ENCODE assay signal across 8 mouse cellular contexts in genomic region chr12:8969828-8970227, GRCm38 (mm10). TPM values are rescaled to one million over a fixed set of nuclear protein-coding genes. Genes with fewer than 3 reads are reported as not detected.
DNase-seq lines count a peak whose midpoint lies in the region; ATAC-seq and TF ChIP-seq lines count a peak whose summit lies in the region.

No protein-coding gene starts in this region.

- DNase-seq in 3134 (ENCODE audit: extremely low read depth, insufficient read length, low spot score) = peak; percentile 84
- peak; percentile 56 to 71 for DNase-seq in adrenal gland, postnatal 36 days
- peak; percentile 57 for DNase-seq in heart, adult 8-10 months (ENCODE audit: low spot score)
- peak; percentile 86 for DNase-seq in kidney, postnatal 0 days (ENCODE audit: low spot score)
- peak; percentile 64 for DNase-seq in retina, postnatal 1 day
- DNase-seq in liver = no peak
- DNase-seq in liver, postnatal 0 days = no peak
- DNase-seq in cerebellum, postnatal 14 days = no peak

- no peak overlapping the region for H3K27ac ChIP-seq in kidney, postnatal 0 days
- H3K27ac ChIP-seq in liver, postnatal 0 days (ENCODE audit: low read depth) = no peak overlapping the region

- H3K9ac ChIP-seq in kidney, postnatal 0 days (ENCODE audit: low read depth, low read length) = no peak overlapping the region
- H3K9ac ChIP-seq in liver, postnatal 0 days (replicated peaks) = no peak overlapping the region

- 9% methylated on average over 9 of the region's 9 CpGs for WGBS in kidney, postnatal 0 days
- WGBS in liver, postnatal 0 days (ENCODE audit: insufficient replicate concordance) = 19% methylated on average over 9 of the region's 9 CpGs

- no peak overlapping the region for H3K4me2 ChIP-seq in kidney, postnatal 0 days (ENCODE audit: low read length)
- H3K4me2 ChIP-seq in liver, postnatal 0 days (ENCODE audit: low read depth, low read length) = no peak overlapping the region

- no peaks in the 10 kb centered on the region for H3K27me3 ChIP-seq in kidney, postnatal 0 days (ENCODE audit: insufficient read depth, low read length)
- H3K27me3 ChIP-seq in liver, postnatal 0 days (ENCODE audit: insufficient read depth, low read length) = no peaks in the 10 kb centered on the region

- no peak for TF ChIP-seq CTCF in kidney, postnatal 0 days (IDR thresholded peaks at IDR 0.05; ENCODE audit: low read depth)
- TF ChIP-seq CTCF in liver, postnatal 0 days (IDR thresholded peaks at IDR 0.05; ENCODE audit: low read depth) = no peak

- H3K36me3 ChIP-seq in kidney, postnatal 0 days (ENCODE audit: insufficient read depth, low read length) = no peaks in the 10 kb centered on the region
- H3K36me3 ChIP-seq in liver, postnatal 0 days (replicated peaks; ENCODE audit: insufficient read depth, low read length) = no peaks in the 10 kb centered on the region

- no peak for TF ChIP-seq EP300 in liver, postnatal 0 days (IDR thresholded peaks at IDR 0.05; ENCODE audit: low read depth)

- peaks cover 5% of the 10 kb centered on the region; the same call in 1 of the 2 replicates for H3K4me1 ChIP-seq in kidney, postnatal 0 days (replicated peaks; ENCODE audit: insufficient read depth, low read length)
- peaks cover 8% of the 10 kb centered on the region for H3K4me1 ChIP-seq in liver, postnatal 0 days (ENCODE audit: insufficient read depth)

- H3K9me3 ChIP-seq in kidney, postnatal 0 days (replicated peaks; ENCODE audit: low read length) = no peaks in the 10 kb centered on the region
- H3K9me3 ChIP-seq in liver, postnatal 0 days (ENCODE audit: low read length) = no peaks in the 10 kb centered on the region

- H3K4me3 ChIP-seq in kidney, postnatal 0 days (replicated peaks; ENCODE audit: low read depth, low read length) = no peak overlapping the region
- H3K4me3 ChIP-seq in liver, postnatal 0 days (ENCODE audit: low read depth, low read length) = no peak overlapping the region

- peak; percentile 94 for ATAC-seq in kidney, postnatal 0 days (replicated peaks; ENCODE audit: low FRiP score, low read depth)
- no peak for ATAC-seq in liver, postnatal 0 days

RNA-seq across cellular contexts. Expression of gene Wdr35, which starts 3.9 kb away (rescaled TPM):
- 10 to 100 TPM; 15.4 to 16.5 TPM for total RNA-seq in adrenal gland, postnatal 36 days (2021)
- total RNA-seq in heart, adult 8-10 months (2022) = 10 to 100 TPM; 10.8 to 12.8 (median 11.6) TPM
- 12.4 and 15.2 TPM in 2 replicates for polyA plus RNA-seq in kidney, postnatal 0 days (2015; fragmentation: Nextera tagmentation; extraction: Ambion mirVana)
- polyA plus RNA-seq in liver, postnatal 0 days (2015; fragmentation: Nextera tagmentation; extraction: Ambion mirVana) = 1.1 and 1.4 TPM in 2 replicates

RNA-seq across cellular contexts. Expression of gene Matn3, which starts 22.1 kb away (rescaled TPM):
- not detected for total RNA-seq in adrenal gland, postnatal 36 days (2021)
- total RNA-seq in heart, adult 8-10 months (2022) = not detected
- 0.04 and 0.05 TPM in 2 replicates for polyA plus RNA-seq in kidney, postnatal 0 days (2015; fragmentation: Nextera tagmentation; extraction: Ambion mirVana)
- polyA plus RNA-seq in liver, postnatal 0 days (2015; fragmentation: Nextera tagmentation; extraction: Ambion mirVana) = not detected in 2 replicates

RNA-seq across cellular contexts. Expression of gene Laptm4a, which starts 48.4 kb away (rescaled TPM):
- 100 to 1,000 TPM; 580 to 600 TPM for total RNA-seq in adrenal gland, postnatal 36 days (2021)
- total RNA-seq in heart, adult 8-10 months (2022) = 100 to 1,000 TPM; 393 to 413 (median 400) TPM
- 446 and 479 TPM in 2 replicates for polyA plus RNA-seq in kidney, postnatal 0 days (2015; fragmentation: Nextera tagmentation; extraction: Ambion mirVana)
- 125 and 128 TPM in 2 replicates for polyA plus RNA-seq in liver, postnatal 0 days (2015; fragmentation: Nextera tagmentation; extraction: Ambion mirVana)

RNA-seq across cellular contexts. Expression of gene Ttc32, which starts 60.0 kb away (rescaled TPM):
- total RNA-seq in adrenal gland, postnatal 36 days (2021) = 10 to 100 TPM; 10.7 to 13.5 TPM
- total RNA-seq in heart, adult 8-10 months (2022) = 10 to 100 TPM; 28.7 to 30.4 (median 28.8) TPM
- polyA plus RNA-seq in kidney, postnatal 0 days (2015; fragmentation: Nextera tagmentation; extraction: Ambion mirVana) = 29.2 and 34.8 TPM in 2 replicates
- polyA plus RNA-seq in liver, postnatal 0 days (2015; fragmentation: Nextera tagmentation; extraction: Ambion mirVana) = 15.2 and 19.1 TPM in 2 replicates

Comparison
In these comparisons a context has a peak if more than half of its experiments do, and no peak if none do; other contexts are left out.
1. DNase-seq: peak in 3134 (single experiment), adrenal gland, postnatal 36 days (2 of 2), heart, adult 8-10 months (single experiment), kidney, postnatal 0 days (single experiment) and retina, postnatal 1 day (single experiment); none in liver (single experiment), liver, postnatal 0 days (single experiment) and cerebellum, postnatal 14 days (0 of 2).